Mouse (Mus musculus) cerebellum, adult 8-10 months (tissue): Measurements from ENCODE around the gene Plcb2.

ENCODE experiments used
- DNase-seq: peaks from one replicate; pipeline ENCODE4 v3.0.0; 2022

The Plcb2 gene

DNA sequence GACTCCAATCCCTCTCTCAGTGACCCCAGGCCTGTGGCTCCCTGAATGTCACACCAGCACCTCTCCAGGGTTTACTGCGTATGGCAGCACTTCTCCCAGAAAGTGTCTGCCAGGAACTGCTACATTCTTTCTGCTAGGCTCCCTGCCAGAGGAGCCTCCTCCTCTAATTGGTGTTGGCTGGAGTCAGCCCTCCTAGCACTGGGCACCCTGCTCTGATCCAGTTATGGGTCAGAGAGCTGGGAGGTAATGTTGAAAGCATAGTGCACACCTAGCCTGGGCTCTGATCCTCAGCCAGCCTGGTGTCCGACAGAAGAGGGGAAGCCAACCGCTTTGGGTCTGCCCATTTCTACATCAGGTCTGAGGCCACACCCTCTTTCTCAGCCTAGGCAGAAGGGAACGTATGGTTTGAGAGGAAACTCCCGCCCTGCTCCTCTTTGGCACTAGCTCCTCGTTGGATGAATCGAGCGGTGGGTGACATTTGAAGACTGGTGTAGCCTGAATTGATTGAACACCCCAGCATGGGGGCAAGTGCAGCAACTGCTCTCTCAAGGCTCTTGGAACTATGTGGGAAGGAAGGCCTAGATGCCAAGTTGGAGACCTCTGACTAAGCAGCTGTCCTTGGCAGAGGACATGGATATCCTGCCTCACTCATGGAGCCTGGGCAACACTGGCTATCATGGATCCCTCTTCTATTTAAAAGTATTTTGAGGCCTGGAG, 45.5 kb downstream of the Plcb2 start:
- no peak for DNase-seq

DNA sequence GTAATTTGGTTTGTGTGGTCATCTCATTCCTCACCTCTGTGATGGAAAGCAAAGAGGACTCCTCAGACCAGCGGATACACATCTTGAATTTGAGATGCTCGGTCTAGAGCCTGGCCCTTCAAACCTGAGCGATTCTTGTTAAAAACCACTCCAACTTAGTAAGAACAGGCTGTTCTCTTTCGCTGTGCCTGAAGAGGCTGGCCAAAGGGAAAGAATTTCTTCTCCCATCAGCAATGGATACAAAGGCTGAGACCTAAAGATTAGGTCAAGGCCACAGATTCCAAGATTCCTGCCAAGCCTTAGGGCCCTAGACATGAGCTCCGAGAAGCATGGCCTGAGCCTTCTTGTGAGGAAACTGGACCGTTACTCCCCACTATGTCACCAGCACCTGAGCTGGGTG, 47.3 kb downstream of the Plcb2 start:
- DNase-seq = no peak

- no peak for DNase-seq
These were observed 48.7 kb downstream of the Plcb2 start for GRCm38 (mm10) chr2:118679577-118679976.

- DNase-seq = peak; percentile 48
These were observed 50.4 kb downstream of the Plcb2 start for GRCm38 (mm10) chr2:118677817-118678216.

DNA sequence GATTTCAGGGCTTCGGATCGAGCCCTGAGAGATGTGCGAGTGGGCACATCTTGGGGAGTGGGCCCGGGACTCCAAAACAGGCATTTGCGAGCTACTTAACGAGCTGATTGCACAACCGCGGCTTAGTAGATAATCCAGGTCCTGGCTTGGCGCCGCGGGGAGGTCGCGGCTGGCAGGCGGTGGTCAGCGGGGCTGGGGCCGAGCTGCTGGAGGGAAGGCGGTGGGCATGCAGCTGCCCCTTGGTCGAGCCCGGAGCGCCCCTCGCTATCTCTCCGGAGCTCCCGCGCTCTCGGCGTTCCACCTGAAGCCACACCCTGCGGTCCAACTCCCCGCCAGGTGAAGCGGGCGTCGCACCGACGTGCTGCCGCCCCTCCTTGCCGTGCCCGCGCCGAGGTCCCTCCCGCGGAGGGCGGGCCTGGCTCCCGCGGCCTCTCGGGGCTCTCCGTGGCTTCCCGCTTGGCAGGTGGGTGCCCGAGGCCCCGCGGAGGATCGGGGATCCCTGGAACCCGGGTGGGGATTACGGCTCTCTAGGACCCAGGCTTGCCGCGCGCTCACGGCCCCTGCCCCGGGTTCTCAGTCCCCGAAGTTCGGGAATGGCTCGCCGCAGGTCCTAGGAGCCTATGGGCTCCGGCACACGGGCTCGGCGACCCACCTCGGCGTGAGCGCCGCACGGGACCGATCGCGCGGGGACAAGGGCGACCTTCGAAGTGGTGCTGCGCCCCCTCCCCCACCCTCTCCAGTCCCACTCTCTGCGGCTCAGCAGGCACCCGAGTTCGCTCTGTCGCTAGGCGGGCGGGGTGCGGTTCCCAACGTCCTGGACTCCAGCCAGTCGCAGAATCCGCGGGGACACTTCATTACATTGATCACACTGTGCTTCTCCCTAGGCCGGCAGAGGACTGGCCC, 51.1 kb downstream of the Plcb2 start:
- peak; percentile 16 for DNase-seq

GRCm38 (mm10) chr2:118674500-118674899, 53.7 kb downstream of the Plcb2 start:
- DNase-seq = no peak

DNA sequence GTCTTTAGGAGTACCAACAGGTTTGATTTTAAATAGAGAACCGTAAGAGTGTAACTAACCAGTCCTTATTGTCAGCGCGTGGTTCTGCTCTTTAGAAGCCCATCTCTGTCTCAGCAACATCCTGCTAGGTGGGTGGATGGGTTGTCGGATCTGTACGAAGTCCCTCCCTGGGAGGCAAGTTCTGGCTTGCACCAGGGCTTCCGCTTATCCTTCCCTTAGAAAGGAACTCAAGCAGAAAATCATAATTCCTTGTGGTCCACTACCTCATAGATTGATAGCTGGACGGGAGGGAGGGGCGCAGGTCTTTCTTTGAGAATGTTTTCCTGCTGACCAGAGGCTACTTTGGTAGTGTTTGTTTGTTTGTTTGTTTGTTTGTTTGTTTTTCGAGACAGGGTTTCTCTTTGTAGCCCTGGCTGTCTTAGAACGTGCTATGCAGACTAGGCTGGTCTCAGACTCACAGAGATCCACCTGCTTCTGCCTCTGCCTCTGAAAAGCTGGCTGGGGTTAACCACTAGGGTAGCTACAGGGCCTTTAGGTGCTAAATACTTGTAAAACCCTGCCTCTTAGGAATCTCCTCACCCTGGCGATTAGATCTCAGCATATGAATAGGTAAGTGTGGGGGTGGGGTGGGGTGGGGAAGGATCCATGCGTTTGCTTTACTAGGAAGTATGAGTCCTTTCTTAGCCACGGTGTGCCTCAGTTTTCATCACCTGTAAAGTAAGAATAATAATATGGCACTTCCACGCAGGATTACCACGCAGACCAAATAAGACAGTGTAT, 54.4 kb downstream of the Plcb2 start:
- DNase-seq = no peak

GRCm38 (mm10) chr2:118671728-118672127, 56.5 kb downstream of the Plcb2 start:
- DNase-seq = no peak

DNA sequence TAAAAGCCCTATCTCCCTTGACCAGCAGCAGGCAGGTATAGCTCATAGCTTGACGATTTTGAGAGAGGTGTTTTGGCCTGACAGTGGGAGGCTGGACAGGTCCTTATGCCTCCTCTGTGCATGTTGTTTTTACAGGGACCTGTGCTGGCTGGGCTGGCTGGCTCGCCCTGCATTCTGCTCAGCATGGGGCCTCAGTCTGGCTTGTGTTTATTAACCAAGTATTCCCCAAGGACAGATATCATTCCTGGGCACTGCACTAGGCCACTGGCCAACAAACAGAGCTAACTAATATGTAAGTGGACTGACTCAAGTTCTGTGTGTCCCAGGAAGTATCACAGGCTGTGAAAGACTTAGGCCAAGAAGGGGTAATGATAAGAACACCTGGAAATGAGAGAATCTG, 58.5 kb downstream of the Plcb2 start:
- DNase-seq = no peak

DNA sequence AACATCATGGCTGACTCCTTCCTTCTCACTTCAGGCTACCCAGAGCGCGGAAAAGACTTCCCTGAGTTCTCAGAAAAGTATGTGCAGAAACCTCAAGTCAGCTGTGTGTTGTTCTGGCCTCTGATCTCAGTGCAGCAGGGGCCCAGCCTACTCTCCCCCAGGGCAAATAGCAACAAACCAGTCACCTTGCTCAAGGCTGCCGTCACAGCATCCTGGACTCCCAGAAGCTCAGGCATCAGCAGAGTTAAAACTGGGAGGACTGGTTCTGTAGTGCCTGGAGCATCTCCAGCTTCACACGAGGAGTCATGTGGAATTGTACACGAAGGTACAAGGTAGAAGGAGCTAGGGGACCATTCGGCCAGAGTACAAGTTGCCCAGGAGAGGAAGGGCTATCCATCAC, 59.0 kb downstream of the Plcb2 start:
- no peak for DNase-seq

- DNase-seq = no peak
These were observed 61.1 kb downstream of the Plcb2 start for GRCm38 (mm10) chr2:118667181-118667580.

DNA sequence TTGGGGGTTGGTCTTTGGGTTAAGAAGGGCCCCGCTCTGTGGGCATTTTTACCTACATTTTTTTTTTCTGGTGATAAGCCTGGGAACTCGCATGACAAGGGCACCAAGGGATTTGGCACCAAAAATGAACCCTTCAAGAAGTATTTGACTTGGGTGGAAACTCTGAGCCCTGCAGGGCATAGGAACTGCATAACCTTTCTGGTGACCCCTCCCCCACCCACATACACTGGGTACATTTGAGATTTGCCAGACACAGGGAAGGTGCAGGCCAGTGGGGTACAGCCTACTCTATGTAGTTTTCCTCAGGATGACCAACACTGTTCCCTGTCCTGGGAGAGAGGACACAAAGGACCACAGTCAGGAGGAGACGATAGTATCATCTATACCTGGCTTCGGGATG, 62.6 kb downstream of the Plcb2 start:
- DNase-seq = no peak

DNA sequence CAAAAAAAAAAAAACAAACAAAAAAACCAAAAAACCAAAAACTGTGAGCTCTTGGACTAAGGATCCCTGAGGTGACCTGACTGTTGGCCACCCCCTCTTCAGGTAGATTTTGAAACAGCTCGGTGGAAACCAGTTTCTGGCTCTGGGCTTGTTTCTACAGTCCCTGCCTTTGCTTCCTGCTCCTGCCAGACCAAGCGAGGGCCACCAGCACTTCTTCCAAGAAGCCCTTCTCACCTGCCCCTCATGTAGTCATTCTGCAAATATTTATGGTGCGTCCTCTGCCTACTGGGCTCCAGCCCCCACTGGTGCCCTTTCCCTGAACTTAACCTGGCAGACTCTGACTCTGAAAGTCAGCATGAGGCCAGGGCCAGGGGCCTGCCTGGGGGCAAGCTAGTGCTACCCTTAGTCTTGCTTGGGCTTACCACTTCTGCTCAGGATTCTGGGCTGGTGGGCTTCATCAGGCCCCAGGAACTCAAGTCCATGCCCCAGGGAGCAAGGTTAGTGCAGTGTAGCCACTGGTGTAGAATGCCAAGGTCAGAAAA, 63.2 kb downstream of the Plcb2 start:
- no peak for DNase-seq

DNA sequence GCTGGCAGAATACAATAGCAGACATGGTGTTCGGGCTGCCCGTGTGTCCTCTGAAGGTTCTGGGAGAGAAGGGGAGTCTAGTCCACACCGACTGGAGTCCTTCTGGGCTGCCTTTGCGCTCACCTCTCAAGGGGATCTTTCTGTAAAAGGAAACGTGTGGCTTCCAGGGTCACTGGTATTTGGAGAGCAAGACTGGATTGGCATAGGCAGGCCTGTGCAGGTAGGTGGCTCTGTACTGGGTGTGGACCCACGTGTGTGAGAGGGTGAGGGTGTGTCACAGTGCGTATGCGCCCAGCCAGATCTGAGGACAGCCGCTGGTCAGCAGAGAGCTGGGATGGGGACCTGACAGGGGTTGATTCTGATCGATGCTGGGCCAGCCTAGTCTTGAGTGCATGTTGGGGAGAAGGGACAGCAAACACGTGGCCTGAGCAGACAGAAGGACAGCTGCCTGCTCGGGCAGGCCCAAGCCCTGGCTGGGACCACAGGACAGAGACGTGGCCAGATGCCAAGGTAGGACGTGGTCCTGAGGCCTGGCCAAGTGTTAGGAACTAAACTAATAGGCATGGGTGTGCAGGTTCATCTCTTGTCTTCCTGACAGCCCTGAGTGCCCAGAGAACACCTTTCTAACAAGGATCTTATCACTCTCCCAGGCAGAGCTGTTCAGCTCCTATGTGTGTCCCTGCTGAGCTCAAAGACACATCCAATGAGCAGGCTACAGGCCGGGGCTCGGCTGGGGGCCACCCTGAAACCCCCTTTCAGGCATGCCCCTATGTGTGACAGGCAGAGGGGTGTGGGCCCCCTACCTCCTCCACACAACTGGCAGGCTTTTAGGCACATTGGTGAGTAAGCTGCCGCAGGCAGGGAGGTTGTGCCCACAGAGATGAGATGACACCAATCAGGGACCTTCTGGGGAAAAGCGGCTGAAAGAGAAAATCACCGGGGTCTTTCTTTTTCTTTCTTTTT, 64.2 kb downstream of the Plcb2 start:
- no peak for DNase-seq

GRCm38 (mm10) chr2:118662902-118663803, 65.1 kb downstream of the Plcb2 start, which contains the start of gene Pak6:
Gene Pak6 (plus strand): TSS chr2:118663303.
- DNase-seq = peak; percentile 10

DNA sequence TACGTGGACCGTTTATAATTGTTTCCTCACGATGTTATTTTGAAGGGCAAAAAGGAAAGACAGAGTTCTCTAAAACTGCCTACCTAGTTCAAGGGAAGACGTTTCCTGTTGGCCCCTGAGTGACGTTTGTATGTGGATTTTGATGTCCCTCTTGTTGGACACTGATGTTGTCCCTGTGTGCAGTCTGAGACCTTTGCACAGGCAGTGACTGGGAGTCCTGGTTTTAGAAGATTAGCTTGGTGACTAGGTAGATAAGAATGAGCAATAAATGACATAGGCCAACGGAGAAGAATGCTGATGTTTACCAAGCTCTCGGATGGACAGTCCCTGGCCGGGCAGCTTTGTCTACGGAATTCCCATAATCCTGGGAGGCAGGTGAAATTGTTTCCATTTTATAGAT, 66.3 kb downstream of the Plcb2 start:
- DNase-seq = no peak

- DNase-seq = peak; percentile 27
These were observed 68.2 kb downstream of the Plcb2 start for GRCm38 (mm10) chr2:118659998-118660452.

- no peak for DNase-seq
These were observed 68.7 kb downstream of the Plcb2 start for GRCm38 (mm10) chr2:118659493-118659892.

DNA sequence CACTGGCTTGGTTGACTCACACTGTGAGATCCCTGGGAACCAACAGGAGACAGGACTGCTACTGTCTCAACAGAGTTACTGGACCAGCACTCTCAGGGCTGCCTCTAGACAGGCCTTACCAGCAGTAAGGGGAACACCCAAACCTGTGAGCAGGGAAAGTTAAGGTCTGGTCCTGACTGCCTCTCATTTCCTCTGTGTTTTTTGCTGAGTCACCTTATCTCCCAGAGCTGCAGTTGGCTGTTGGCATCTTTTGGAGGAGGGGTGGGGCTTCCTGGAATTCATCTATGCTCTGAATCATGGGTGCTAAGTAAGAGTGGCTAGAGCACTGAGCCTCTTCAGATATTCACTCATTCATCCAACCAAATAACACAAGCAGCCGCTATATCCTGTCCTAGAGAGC, 69.2 kb downstream of the Plcb2 start:
- no peak for DNase-seq

- no peak for DNase-seq
These were observed 69.8 kb downstream of the Plcb2 start for GRCm38 (mm10) chr2:118658457-118658856.
